Mouse (Mus musculus) heart, postnatal 0 days (tissue): ENCODE data around the gene Bag1.

Source experiments
- CTCF ChIP-seq: IDR thresholded peaks from 2 replicates; pipeline ENCODE4 v1.5.1; 2016; ENCODE audit warnings: antibody characterized with exemption, control low read depth, low read depth
- EP300 ChIP-seq: IDR thresholded peaks from 2 replicates; pipeline ENCODE4 v1.6.1; 2016; ENCODE audit warnings: antibody characterized with exemption, low read depth

- TF ChIP-seq CTCF = peak; percentile 76
- no peak for TF ChIP-seq EP300
Measured at GRCm38 (mm10) chr4:40906298-40906697, 41.8 kb downstream of the Bag1 start.
